Mouse (Mus musculus): ENCODE results near the gene Mcm2.

Mcm2 gene

GRCm38 (mm10) chr6:88843781-88844725 is 54.5 kb downstream of the Mcm2 start:
- DNase-seq = no peak

- no peak for DNase-seq
These were observed 55.3 kb downstream of the Mcm2 start for GRCm38 (mm10) chr6:88843241-88843640.

- no peak for DNase-seq
These were observed 55.8 kb downstream of the Mcm2 start for GRCm38 (mm10) chr6:88842731-88843151.

GRCm38 (mm10) chr6:88841781-88842689 is 56.5 kb downstream of the Mcm2 start, which contains the start of gene Abtb1:
TSS of gene Abtb1 (minus strand) at chr6:88841984.
- DNase-seq = peak; percentile 100

- DNase-seq = no peak
These were observed 57.1 kb downstream of the Mcm2 start for GRCm38 (mm10) chr6:88841514-88841780.

GRCm38 (mm10) chr6:88840791-88841513 is 57.6 kb downstream of the Mcm2 start:
- no peak for DNase-seq

- no peak for DNase-seq
These were observed 58.4 kb downstream of the Mcm2 start for GRCm38 (mm10) chr6:88840211-88840610.

- no peak for DNase-seq
These were observed 59.2 kb downstream of the Mcm2 start for GRCm38 (mm10) chr6:88839135-88839970.

GRCm38 (mm10) chr6:88838613-88839012 is 60.0 kb downstream of the Mcm2 start:
- no peak for DNase-seq

- DNase-seq = no peak
These were observed 60.6 kb downstream of the Mcm2 start for GRCm38 (mm10) chr6:88837999-88838398.

GRCm38 (mm10) chr6:88836178-88836819 is 62.3 kb downstream of the Mcm2 start:
- DNase-seq = no peak

GRCm38 (mm10) chr6:88835047-88835446 is 63.5 kb downstream of the Mcm2 start:
- no peak for DNase-seq

All from kidney, postnatal 14 days (tissue).